Mouse (Mus musculus): ENCODE measurements around the gene Snx29. TPM values are rescaled to one million over a fixed set of nuclear protein-coding genes. Genes with fewer than 3 reads are reported as not detected.
"Not testable (repeated sequence)": the region's sequence is repeated elsewhere in the genome, so short reads cannot be mapped to it uniquely, and the experiment has no call there.

Snx29 gene
- total RNA-seq, 2 experiments from 2014 or later: 9.2 to 11.9 TPM

GRCm38 (mm10) chr16:11533441-11533840, 210.7 kb downstream of the Snx29 start:
- no peak for DNase-seq

GRCm38 (mm10) chr16:11537663-11538062, 215.0 kb downstream of the Snx29 start:
- no peak for DNase-seq

- DNase-seq: no peak
These were observed 215.5 kb downstream of the Snx29 start for GRCm38 (mm10) chr16:11538191-11538590.

- no peak for DNase-seq
These were observed 218.3 kb downstream of the Snx29 start for GRCm38 (mm10) chr16:11540961-11541360.

- no peak for DNase-seq
These were observed 219.1 kb downstream of the Snx29 start for GRCm38 (mm10) chr16:11541769-11542168.

GRCm38 (mm10) chr16:11550043-11550725, 227.5 kb downstream of the Snx29 start:
- no peak for DNase-seq

- no peak for DNase-seq
These were observed 239.0 kb downstream of the Snx29 start for GRCm38 (mm10) chr16:11561714-11562113.

- DNase-seq: no peak
These were observed 241.1 kb downstream of the Snx29 start for GRCm38 (mm10) chr16:11563846-11564245.

GRCm38 (mm10) chr16:11565126-11565525, 242.4 kb downstream of the Snx29 start:
- no peak for DNase-seq

GRCm38 (mm10) chr16:11567594-11567993, 244.9 kb downstream of the Snx29 start:
- no peak for DNase-seq

- DNase-seq: peak; percentile 32
These were observed 245.4 kb downstream of the Snx29 start for GRCm38 (mm10) chr16:11568095-11568494.

- DNase-seq: no peak
These were observed 245.9 kb downstream of the Snx29 start for GRCm38 (mm10) chr16:11568601-11569000.

GRCm38 (mm10) chr16:11569127-11569526, 246.4 kb downstream of the Snx29 start:
- no peak for DNase-seq

GRCm38 (mm10) chr16:11570072-11570471, 247.4 kb downstream of the Snx29 start:
- no peak for DNase-seq

- DNase-seq: no peak
These were observed 251.8 kb downstream of the Snx29 start for GRCm38 (mm10) chr16:11574517-11574916.

- DNase-seq: not testable (repeated sequence)
These were observed 253.0 kb downstream of the Snx29 start for GRCm38 (mm10) chr16:11575733-11576132.

GRCm38 (mm10) chr16:11577541-11578255, 255.0 kb downstream of the Snx29 start:
- DNase-seq: no peak

GRCm38 (mm10) chr16:11579676-11580098, 257.0 kb downstream of the Snx29 start:
- DNase-seq: peak; percentile 26

GRCm38 (mm10) chr16:11583941-11584639, 261.4 kb downstream of the Snx29 start:
- DNase-seq: no peak

GRCm38 (mm10) chr16:11588689-11589088, 266.0 kb downstream of the Snx29 start:
- no peak for DNase-seq

GRCm38 (mm10) chr16:11589336-11589735, 266.6 kb downstream of the Snx29 start:
- DNase-seq: no peak

- no peak for DNase-seq
These were observed 267.3 kb downstream of the Snx29 start for GRCm38 (mm10) chr16:11589782-11590695.
